Mouse (Mus musculus): Measurements from ENCODE around the gene Tlcd2. TPM values are rescaled to one million over a fixed set of nuclear protein-coding genes. Genes with fewer than 3 reads are reported as not detected.
"Not testable (repeated sequence)": the region's sequence is repeated elsewhere in the genome, so short reads cannot be mapped to it uniquely, and the experiment has no call there.

The Tlcd2 gene
- polyA plus RNA-seq, 1 experiment from 2014 or later = 1.9 TPM

DNA sequence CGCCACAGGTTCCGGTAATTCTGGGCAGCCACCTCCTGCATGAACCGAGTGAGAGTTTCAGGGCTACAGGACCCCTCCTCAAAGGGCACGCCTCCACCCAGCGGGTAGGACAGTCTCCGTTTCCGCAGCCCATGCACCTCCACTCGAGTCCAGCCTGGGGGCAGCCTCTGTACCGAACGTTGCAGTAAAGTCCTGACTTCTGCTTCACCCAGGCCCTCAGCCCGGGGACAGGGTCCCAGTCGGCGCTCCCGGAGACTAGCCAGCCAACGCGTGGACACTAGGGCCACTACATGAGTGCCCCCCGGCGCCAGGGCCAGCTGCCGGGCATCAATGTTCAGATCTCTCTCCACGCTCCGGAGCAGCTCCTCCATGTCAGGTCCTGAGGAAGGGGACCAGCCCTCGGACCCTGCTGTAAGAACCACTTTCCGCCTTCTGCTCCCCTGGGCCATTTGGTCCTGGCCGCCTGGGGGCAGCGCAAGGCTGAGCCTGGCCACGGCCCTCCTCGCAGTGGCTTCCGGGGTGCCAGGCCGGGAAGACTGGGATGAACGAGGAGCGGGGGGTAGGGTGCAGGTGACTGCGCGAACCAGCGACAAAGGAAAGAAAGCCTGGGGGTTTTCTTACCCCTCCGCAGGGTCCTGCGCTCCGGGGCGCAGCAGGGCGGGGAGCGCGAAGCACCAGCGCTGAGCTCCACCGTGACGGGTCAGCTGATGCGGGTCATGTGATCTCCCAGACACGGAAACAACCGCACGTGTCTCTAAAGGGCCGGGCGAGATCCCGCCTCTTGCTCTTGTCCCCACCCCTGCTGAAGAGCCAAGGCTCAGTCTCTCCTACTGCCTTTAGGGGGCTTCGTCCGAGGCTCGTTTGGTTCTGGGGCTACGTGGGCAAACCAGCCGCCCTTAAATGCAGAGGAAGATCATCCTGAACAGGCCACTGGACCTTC, 7.3 kb upstream of the Tlcd2 start, which contains the start of gene Wdr81:
Wdr81 (minus strand) TSS at position 727 of the 940 bp plus-strand sequence.
- 2% methylated on average over 53 of the region's 56 CpGs for WGBS
- Histone ChIP-seq H3K36me3 (ENCODE audit: control insufficient read depth, insufficient read depth, low read length) (peaks cover 2% of the 10 kb centered on the region), H3K4me1 (ENCODE audit: control insufficient read depth, insufficient read depth, low read length) (peaks cover 19% of the 10 kb centered on the region), H3K4me3 (ENCODE audit: low read depth, low read length) (peak within 1 kb of the TSS; percentile 81), H3K9ac (ENCODE audit: low read depth, low read length) (peak within 1 kb of the TSS; percentile 82), H3K4me2 (ENCODE audit: low read length) (peak within 1 kb of the TSS; percentile 97), H3K9me3 (replicated peaks; ENCODE audit: control insufficient read depth, low read length, poor library complexity, severe bottlenecking) (no peaks in the 10 kb centered on the region), H3K27ac (ENCODE audit: low read length) (peak within 1 kb of the TSS; percentile 50), H3K27me3 (ENCODE audit: control insufficient read depth, insufficient read depth, low read depth, low read length) (no peaks in the 10 kb centered on the region)
- ATAC-seq = peak; percentile 95

DNA sequence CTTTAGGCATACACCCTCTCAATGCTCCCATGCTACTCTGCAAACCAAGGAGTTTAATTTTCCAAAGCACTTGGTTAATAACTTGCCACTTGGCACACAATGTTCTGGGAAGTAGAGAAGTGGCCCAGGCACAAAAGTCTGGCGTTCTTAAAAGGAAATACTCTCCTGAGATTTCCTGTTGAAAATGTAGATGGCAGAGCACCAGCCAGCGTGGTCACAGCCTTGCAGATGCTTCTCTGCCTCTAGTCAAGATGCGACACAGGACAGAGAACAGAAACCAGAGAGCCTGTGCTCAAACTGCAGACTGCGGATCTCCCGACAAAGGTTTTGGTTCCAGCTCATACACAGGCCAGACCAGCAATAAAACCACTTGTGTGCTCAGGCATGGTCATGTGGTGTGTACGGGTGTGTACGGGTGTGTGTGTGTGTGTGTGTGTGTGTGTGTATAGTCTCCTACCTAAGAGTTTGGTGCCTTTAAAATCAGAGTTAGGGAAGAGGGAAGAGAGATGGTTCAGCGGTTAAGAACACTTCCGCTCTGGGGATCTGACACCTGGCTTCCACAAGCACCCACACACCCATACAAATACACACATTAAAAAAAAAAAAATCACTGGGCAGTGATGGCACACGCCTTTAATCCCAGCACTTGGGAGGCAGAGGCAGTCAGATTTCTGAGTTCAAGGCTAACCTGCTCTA, 6.3 kb upstream of the Tlcd2 start:
- ATAC-seq = no peak
- Histone ChIP-seq H3K4me1 (ENCODE audit: control insufficient read depth, insufficient read depth, low read length) (peaks cover 25% of the 10 kb centered on the region), H3K4me3 (ENCODE audit: low read depth, low read length) (peak overlapping the region; percentile 81), H3K36me3 (ENCODE audit: control insufficient read depth, insufficient read depth, low read length) (no peaks in the 10 kb centered on the region), H3K27ac (ENCODE audit: low read length) (peak overlapping the region; percentile 44), H3K9ac (ENCODE audit: low read depth, low read length) (peak overlapping the region; percentile 82), H3K27me3 (ENCODE audit: control insufficient read depth, insufficient read depth, low read depth, low read length) (no peaks in the 10 kb centered on the region), H3K9me3 (replicated peaks; ENCODE audit: control insufficient read depth, low read length, poor library complexity, severe bottlenecking) (no peaks in the 10 kb centered on the region), H3K4me2 (ENCODE audit: low read length) (peak overlapping the region; percentile 97)
- 79% methylated on average over 10 of the region's 10 CpGs for WGBS

DNA sequence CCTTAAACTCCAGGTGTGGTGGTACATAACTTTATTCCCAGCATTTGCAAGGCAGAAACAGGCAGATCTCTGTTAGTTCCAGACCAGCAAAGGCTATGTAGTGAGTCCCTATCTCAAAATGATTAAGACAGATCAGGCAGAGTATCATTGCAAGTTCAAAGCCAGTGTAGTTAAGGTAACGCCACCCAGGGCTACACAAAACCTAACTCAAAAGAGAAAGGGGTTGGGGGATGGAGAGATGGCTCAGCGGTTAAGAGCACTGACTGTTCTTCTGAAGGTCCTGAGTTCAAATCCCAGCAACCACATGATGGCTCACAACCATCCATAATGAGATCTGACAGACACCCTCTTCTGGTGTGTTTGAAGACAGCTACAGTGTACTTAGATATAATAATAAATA, 5.5 kb upstream of the Tlcd2 start:
- H3K27ac ChIP-seq (ENCODE audit: low read length); H3K4me3 ChIP-seq (ENCODE audit: low read depth, low read length); H3K9ac ChIP-seq (ENCODE audit: low read depth, low read length); H3K27me3 ChIP-seq (ENCODE audit: control insufficient read depth, insufficient read depth, low read depth, low read length); H3K36me3 ChIP-seq (ENCODE audit: control insufficient read depth, insufficient read depth, low read length); H3K9me3 ChIP-seq (replicated peaks; ENCODE audit: control insufficient read depth, low read length, poor library complexity, severe bottlenecking); ATAC-seq; H3K4me2 ChIP-seq (ENCODE audit: low read length): not testable (repeated sequence)
- H3K4me1 ChIP-seq (ENCODE audit: control insufficient read depth, insufficient read depth, low read length) = peaks cover 23% of the 10 kb centered on the region
- WGBS = 95% methylated on average over 2 of the region's 2 CpGs

DNA sequence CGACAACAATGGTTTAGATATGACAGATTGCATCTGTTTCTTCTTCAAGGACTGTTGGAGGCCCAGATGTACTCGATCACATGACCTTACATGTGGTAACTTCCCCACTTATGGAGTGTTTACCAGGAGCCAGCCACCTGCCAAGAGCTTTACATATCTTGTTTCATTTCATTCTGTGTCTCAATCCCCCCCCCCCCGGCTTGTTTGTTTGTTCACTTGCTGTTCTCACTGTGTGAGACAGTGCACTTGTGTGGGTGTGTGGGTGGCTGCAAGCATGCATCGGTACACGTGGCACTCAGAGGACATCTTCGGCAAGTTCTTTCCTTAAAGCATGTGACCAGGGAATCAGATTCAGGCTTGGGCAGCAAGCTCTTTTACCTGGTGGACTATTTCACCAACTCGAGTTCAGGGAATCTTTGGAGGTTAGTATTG, 5.1 kb upstream of the Tlcd2 start:
- Histone ChIP-seq H3K9me3 (replicated peaks; ENCODE audit: control insufficient read depth, low read length, poor library complexity, severe bottlenecking) (no peaks in the 10 kb centered on the region), H3K9ac (ENCODE audit: low read depth, low read length) (no peak overlapping the region), H3K4me2 (ENCODE audit: low read length) (no peak overlapping the region), H3K27ac (ENCODE audit: low read length) (no peak overlapping the region), H3K4me1 (ENCODE audit: control insufficient read depth, insufficient read depth, low read length) (peaks cover 23% of the 10 kb centered on the region), H3K27me3 (ENCODE audit: control insufficient read depth, insufficient read depth, low read depth, low read length) (no peaks in the 10 kb centered on the region), H3K4me3 (ENCODE audit: low read depth, low read length) (no peak overlapping the region), H3K36me3 (ENCODE audit: control insufficient read depth, insufficient read depth, low read length) (no peaks in the 10 kb centered on the region)
- 87% methylated on average over 7 of the region's 7 CpGs for WGBS
- no peak for ATAC-seq

DNA sequence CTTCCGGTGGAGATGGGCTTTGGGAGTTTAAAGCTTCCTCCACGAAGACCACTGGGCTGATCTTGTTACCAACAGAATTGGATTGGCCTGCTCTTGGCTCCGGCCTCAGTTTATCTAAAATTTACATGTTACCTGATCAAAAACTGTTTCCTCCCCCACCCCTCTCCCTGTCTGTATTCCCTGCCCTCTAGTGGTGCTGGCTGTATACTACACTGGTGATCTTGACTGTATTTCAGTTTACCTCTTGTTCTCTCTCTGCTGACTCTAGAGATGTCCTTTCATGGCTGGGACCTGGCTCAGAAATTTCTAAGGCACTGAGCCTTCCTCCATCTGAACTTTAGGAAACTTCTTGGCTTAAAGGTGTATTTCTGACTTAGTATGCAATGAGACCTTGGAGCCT, 3.3 kb upstream of the Tlcd2 start:
- H3K4me2 ChIP-seq (ENCODE audit: low read length) = no peak overlapping the region
- no peak overlapping the region for H3K9ac ChIP-seq (ENCODE audit: low read depth, low read length)
- no peak overlapping the region for H3K27ac ChIP-seq (ENCODE audit: low read length)
- H3K27me3 ChIP-seq (ENCODE audit: control insufficient read depth, insufficient read depth, low read depth, low read length) = peaks cover 2% of the 10 kb centered on the region; the same call in 1 of the 2 replicates
- H3K9me3 ChIP-seq (replicated peaks; ENCODE audit: control insufficient read depth, low read length, poor library complexity, severe bottlenecking) = no peaks in the 10 kb centered on the region
- 12% methylated on average over 3 of the region's 3 CpGs for WGBS
- no peak overlapping the region for H3K4me3 ChIP-seq (ENCODE audit: low read depth, low read length)
- no peaks in the 10 kb centered on the region for H3K36me3 ChIP-seq (ENCODE audit: control insufficient read depth, insufficient read depth, low read length)
- no peak for ATAC-seq
- peaks cover 35% of the 10 kb centered on the region for H3K4me1 ChIP-seq (ENCODE audit: control insufficient read depth, insufficient read depth, low read length)

GRCm38 (mm10) chr11:75458628-75459041, 2.9 kb upstream of the Tlcd2 start:
- no peak overlapping the region for H3K27ac ChIP-seq (ENCODE audit: low read length)
- H3K4me3 ChIP-seq (ENCODE audit: low read depth, low read length) = no peak overlapping the region
- peaks cover 32% of the 10 kb centered on the region for H3K4me1 ChIP-seq (ENCODE audit: control insufficient read depth, insufficient read depth, low read length)
- peaks cover 2% of the 10 kb centered on the region; the same call in 1 of the 2 replicates for H3K27me3 ChIP-seq (ENCODE audit: control insufficient read depth, insufficient read depth, low read depth, low read length)
- no peak for ATAC-seq
- 88% methylated on average over 8 of the region's 8 CpGs for WGBS
- H3K4me2 ChIP-seq (ENCODE audit: low read length) = no peak overlapping the region
- no peaks in the 10 kb centered on the region for H3K9me3 ChIP-seq (replicated peaks; ENCODE audit: control insufficient read depth, low read length, poor library complexity, severe bottlenecking)
- no peak overlapping the region for H3K9ac ChIP-seq (ENCODE audit: low read depth, low read length)
- no peaks in the 10 kb centered on the region for H3K36me3 ChIP-seq (ENCODE audit: control insufficient read depth, insufficient read depth, low read length)

DNA sequence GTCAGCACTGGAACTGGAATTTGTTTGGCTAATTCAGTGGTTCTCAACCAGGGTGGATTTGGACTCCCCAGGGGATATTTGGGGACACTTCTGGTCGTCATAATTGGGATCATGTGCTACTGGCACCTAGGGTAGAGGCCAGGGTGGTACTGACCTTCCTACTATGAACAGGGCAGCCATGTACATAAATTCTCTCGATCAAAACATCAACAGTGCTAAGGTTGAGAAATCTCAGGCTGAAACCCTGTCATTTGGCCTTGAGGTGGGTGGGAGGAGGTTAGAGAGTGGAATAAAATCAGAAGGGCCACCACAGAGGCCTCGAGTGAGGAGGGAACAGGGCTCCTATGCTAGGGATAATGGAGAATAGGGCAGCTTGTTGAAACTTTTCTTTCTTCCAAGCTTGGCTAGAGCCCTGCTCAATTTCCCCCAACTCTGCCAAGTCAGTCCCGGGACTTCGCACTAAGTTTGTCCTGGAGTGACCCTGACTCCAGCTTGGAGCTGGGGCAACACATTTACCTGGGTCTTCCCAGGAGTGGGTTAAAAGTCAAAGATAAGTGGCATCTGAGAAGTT, 2.3 kb upstream of the Tlcd2 start:
- H3K36me3 ChIP-seq (ENCODE audit: control insufficient read depth, insufficient read depth, low read length) = no peaks in the 10 kb centered on the region
- H3K9ac ChIP-seq (ENCODE audit: low read depth, low read length) = no peak overlapping the region
- H3K27ac ChIP-seq (ENCODE audit: low read length) = no peak overlapping the region
- H3K4me3 ChIP-seq (ENCODE audit: low read depth, low read length) = no peak overlapping the region
- no peaks in the 10 kb centered on the region for H3K9me3 ChIP-seq (replicated peaks; ENCODE audit: control insufficient read depth, low read length, poor library complexity, severe bottlenecking)
- no peak overlapping the region for H3K4me2 ChIP-seq (ENCODE audit: low read length)
- H3K27me3 ChIP-seq (ENCODE audit: control insufficient read depth, insufficient read depth, low read depth, low read length) = peaks cover 2% of the 10 kb centered on the region; the same call in 1 of the 2 replicates
- WGBS = 81% methylated on average over 5 of the region's 5 CpGs
- ATAC-seq = no peak
- H3K4me1 ChIP-seq (ENCODE audit: control insufficient read depth, insufficient read depth, low read length) = peaks cover 28% of the 10 kb centered on the region

DNA sequence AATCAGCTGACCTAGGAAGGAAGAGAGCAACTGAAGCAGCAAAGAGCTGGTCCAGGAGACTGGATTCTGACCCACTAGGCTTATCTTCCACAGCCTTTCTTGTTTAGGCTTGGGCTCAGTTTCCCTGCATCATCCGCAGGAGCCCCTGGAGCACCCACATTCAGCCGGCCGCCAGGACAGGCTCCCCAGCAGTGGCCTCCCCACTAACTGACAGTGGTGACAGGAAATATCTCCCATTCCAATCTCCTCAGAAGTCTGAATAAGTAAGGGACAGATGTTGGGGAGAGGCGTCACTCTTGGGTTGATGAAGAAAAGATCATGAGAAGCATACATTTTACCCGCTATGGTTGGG, 1.8 kb upstream of the Tlcd2 start:
- Histone ChIP-seq H3K9ac (ENCODE audit: low read depth, low read length) (no peak overlapping the region), H3K4me1 (ENCODE audit: control insufficient read depth, insufficient read depth, low read length) (peaks cover 28% of the 10 kb centered on the region), H3K36me3 (ENCODE audit: control insufficient read depth, insufficient read depth, low read length) (no peaks in the 10 kb centered on the region), H3K4me2 (ENCODE audit: low read length) (peak overlapping the region; percentile 66), H3K9me3 (replicated peaks; ENCODE audit: control insufficient read depth, low read length, poor library complexity, severe bottlenecking) (no peaks in the 10 kb centered on the region), H3K4me3 (ENCODE audit: low read depth, low read length) (no peak overlapping the region; the same call in 1 of the 2 replicates), H3K27ac (ENCODE audit: low read length) (peak overlapping the region; percentile 79; the same call in 1 of the 2 replicates), H3K27me3 (ENCODE audit: control insufficient read depth, insufficient read depth, low read depth, low read length) (peaks cover 2% of the 10 kb centered on the region; the same call in 1 of the 2 replicates)
- ATAC-seq = no peak
- 30% methylated on average over 5 of the region's 5 CpGs for WGBS

Data from midbrain, embryonic 16.5 days (tissue).